Mouse (Mus musculus): ENCODE measurements around the gene Hist4h4.

Hist4h4 gene

DNA sequence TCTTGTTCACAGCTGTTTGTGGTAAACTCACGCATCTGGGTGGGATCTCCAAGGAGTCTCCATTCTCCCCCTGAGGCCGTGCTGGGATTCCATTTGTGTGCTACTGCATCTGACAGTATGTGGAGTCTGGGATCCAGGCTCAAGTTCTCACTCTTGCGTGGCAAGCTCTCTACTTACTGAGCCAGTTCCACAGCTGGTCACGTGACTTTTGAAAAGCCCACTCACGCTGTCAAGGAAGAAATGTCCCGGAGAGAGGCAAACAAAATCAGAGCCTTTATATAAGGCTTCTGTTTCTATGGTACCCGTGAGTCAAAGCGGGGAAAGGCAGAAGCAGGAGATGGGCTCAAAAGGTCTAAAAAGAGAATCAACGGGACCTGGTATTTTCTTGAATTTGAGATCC, 21.5 kb downstream of the Hist4h4 start:
- DNase-seq (ENCODE audit: low spot score), result no peak

DNA sequence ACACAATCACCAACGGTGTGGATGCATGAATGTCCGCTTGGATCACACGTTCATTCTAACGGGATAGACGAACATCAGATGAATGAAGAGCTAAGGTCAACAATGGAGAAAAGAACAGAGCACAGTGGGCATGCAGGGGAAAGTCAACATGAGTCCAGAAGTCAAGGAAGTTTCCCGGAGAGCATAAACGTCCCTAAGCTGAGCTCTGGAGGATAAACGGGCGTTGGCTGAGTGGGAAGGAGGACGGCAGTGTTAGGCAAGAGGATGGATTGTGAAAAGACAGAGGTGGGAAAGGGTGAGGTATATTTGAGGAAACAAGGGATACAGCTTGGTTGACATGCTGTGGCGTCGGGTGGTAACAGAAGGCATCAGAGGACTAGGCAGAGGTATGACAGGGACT, 22.1 kb downstream of the Hist4h4 start:
- DNase-seq (ENCODE audit: low spot score), result no peak

DNA sequence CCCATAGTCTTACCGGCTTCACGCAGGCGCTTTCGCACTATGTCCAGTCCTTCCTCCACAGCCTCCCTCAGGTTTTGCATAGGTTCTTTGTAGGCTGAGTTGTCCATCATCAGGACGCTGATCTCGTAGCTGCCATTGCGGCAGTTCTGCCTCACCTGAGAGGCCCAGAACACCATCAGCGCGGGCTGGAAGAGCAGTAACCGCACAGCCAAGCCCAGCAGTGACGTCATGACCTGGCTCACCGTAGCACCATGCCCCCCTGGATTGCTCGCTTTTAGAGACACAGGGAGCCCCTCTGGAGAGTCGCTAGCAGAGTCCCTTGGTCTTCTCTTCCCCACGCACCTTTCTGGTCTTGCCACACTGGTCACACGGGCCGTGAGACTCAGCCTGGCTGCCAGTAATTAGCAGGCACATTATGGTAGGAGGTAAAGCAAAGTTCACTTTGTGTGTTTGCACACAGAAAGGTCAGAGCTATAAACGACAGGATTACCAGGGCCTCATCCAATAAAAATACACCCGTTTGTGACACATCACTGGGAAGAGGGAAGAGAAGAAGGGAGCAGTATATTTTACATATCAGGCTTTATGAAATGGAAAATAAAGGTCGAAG, 22.7 kb downstream of the Hist4h4 start, which contains the start of gene Gucy2c:
Gene Gucy2c, minus strand, starts transcription at position 389 of the 610 bp plus-strand sequence.
- DNase-seq (ENCODE audit: low spot score), result no peak

DNA sequence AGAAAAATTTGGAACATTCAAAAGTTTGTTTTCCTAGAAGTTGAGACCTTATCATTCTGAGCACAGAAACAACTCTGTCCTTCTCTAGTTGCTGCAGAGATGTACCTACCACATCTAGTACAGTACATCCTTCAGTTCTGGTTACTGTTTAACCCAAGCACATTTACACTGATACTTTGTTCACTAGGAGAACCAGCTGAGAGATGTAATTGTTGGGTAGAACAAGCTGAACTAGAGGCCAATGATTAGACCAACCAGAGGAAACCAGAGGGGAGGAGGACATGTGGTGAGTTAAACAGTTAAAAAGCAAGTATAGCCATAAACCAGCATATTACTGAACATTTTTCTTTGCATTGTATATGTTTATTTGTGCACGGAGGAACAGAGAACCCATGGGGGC, 27.8 kb downstream of the Hist4h4 start:
- no peak for DNase-seq (ENCODE audit: low spot score)

DNA sequence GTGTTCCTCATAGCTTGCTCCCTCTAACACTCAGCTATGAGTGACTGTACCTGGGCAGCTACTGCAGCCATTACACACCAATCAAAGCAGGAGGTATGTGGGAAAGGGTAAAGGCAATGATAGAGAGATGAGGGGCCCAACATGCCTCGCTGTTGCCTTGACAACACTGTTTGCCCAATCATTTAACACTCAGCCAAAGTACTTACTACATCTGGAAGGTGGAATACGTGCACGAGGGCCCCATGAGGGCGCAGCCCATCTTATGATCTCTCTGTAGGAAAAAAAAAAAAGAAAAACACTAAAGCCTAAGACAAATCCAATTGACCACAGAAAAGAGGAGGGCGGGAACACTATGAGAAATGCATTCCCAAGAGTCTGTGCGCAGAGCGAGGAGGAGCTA, 34.4 kb downstream of the Hist4h4 start:
- DNase-seq (ENCODE audit: low spot score), result no peak

DNA sequence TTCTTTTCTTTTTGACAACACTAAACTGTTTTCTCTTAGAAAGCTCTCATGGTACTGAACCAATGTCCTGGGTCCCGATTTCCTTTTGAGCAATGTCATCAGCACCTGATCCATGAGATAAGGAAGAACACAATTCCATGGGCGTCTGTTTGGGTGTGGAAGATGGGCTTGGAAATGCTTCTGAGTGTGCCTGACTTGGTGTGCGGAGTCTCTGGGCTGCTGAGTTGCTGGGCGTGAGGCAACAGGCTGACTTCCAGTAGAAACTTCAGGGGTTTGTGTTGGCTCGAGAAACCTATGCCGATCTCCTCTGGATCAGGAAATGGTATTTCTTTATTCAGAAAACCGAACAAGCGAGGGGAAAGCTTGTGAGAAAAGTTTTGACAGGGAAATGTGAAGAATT, 35.1 kb downstream of the Hist4h4 start:
- DNase-seq (ENCODE audit: low spot score), result no peak

DNA sequence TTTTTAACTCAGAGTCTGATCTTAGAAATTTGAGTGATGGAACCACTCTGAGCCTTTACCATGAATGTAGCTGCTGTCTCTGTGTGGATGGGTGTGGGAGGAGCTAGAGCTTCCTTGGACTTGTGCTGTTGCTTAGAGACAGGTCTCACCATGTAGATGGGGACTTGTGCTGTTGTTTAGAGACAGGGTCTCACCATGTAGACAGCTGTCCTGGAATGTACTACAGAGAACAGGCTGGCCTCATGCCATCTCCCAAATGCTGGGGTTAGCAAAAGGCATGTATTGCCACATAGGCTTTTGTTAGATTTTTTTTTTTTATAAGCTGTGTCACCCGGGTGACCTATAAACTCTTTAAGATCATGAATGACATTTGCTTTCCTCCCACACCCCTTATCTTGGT, 40.3 kb downstream of the Hist4h4 start:
- no peak for DNase-seq (ENCODE audit: low spot score)
